Mouse (Mus musculus) lung, embryonic 16.5 days (tissue): Measurements from ENCODE around the gene Det1. TPM values are rescaled to one million over a fixed set of nuclear protein-coding genes. Genes with fewer than 3 reads are reported as not detected.
A peak's percentile ranks its signal among the peaks of the same experiment; 100 is the strongest.

Source experiments
- ATAC-seq: fragments of 200-750 bp; cut with Nextera tagmentation; 2 replicates; pipeline ENCODE4 v1.8.0; 2017; ENCODE audit warnings: low read depth, mild to moderate bottlenecking, moderate library complexity
- H3K27ac ChIP-seq: fragments of 300-500 bp; sonication (generic); 2 replicates; pipeline ENCODE4 v1.5.1; 2014; ENCODE audit warnings: mild to moderate bottlenecking, control low read depth, low read length
- H3K27me3 ChIP-seq: fragments of 300-500 bp; sonication (generic); 2 replicates; pipeline ENCODE4 v1.6.1; 2014; ENCODE audit warnings: low read depth, low read length, mixed read lengths; ENCODE audit not compliant: control insufficient read depth, insufficient read depth
- H3K36me3 ChIP-seq: fragments of 300-500 bp; sonication (generic); 2 replicates; pipeline ENCODE4 v1.6.1; 2014; ENCODE audit warnings: low read length; ENCODE audit not compliant: control insufficient read depth, insufficient read depth
- H3K4me1 ChIP-seq: fragments of 300-500 bp; sonication (generic); replicated peaks from 2 replicates; pipeline ENCODE4 v1.6.1; 2014; ENCODE audit warnings: low read length, mixed read lengths; ENCODE audit not compliant: control insufficient read depth, insufficient read depth
- H3K4me2 ChIP-seq: fragments of 300-500 bp; sonication (generic); 2 replicates; pipeline ENCODE4 v1.6.1; 2014; ENCODE audit warnings: low read depth, low read length, control low read depth
- H3K4me3 ChIP-seq: fragments of 300-500 bp; sonication (generic); 2 replicates; pipeline ENCODE4 v1.5.1; 2014; ENCODE audit warnings: mild to moderate bottlenecking, low read length, control low read depth
- H3K9ac ChIP-seq: fragments of 300-500 bp; sonication (generic); 2 replicates; pipeline ENCODE4 v1.6.1; 2014; ENCODE audit warnings: low read length, control low read depth
- H3K9me3 ChIP-seq: fragments of 300-500 bp; sonication (generic); 2 replicates; pipeline ENCODE4 v1.6.1; 2016; ENCODE audit warnings: low read length; ENCODE audit not compliant: control insufficient read depth
- WGBS: fragments of 180-500 bp; shearing (Covaris S2); extraction: QIAGEN DNeasy Blood & Tissue Kit; methylation state at CpG from one replicate; pipeline ENCODE4 v1.1.7; 2014; 5-methylcytosine and 5-hydroxymethylcytosine counted together
- polyA plus RNA-seq: library from polyadenylated mRNA; unstranded; fragments of >200 nt; fragmentation: Nextera tagmentation; extraction: Ambion mirVana; gene quantifications from 2 replicates; pipeline ENCODE4 v1.2.1, GENCODE M21; 2015

Det1 gene
- polyA plus RNA-seq, 1 experiment from 2014 or later, result 16.9 TPM

GRCm38 (mm10) chr7:78883726-78884060 is 36.6 kb upstream of the Det1 start:
- Histone ChIP-seq H3K4me2 (no peak overlapping the region), H3K27me3 (peaks cover 48% of the 10 kb centered on the region), H3K36me3 (no peaks in the 10 kb centered on the region), H3K9ac (no peak overlapping the region), H3K9me3 (no peaks in the 10 kb centered on the region), H3K4me1 (0 out of 2 replicates have a peak, but pooled peaks cover 4% of the 10 kb centered on the region), H3K27ac (no peak overlapping the region), H3K4me3 (no peak overlapping the region)
- no peak for ATAC-seq
- WGBS, result 4% methylated on average over 7 of the region's 8 CpGs

GRCm38 (mm10) chr7:78883016-78883725 is 36.1 kb upstream of the Det1 start:
- WGBS, result 2% methylated on average over 34 of the region's 34 CpGs
- Histone ChIP-seq H3K9ac (no peak overlapping the region), H3K4me1 (0 out of 2 replicates have a peak, but pooled peaks cover 4% of the 10 kb centered on the region), H3K9me3 (no peaks in the 10 kb centered on the region), H3K36me3 (no peaks in the 10 kb centered on the region), H3K27ac (no peak overlapping the region), H3K27me3 (peaks cover 48% of the 10 kb centered on the region), H3K4me2 (no peak overlapping the region), H3K4me3 (no peak overlapping the region)
- ATAC-seq, result no peak

- peak overlapping the region; percentile 33 for H3K4me2 ChIP-seq
- WGBS, result 1% methylated on average over 23 of the region's 23 CpGs
- ATAC-seq, result 0 out of 2 replicates have a peak, but pooled peaks have one; percentile 26
- peak overlapping the region; percentile 15; the same call in 1 of the 2 replicates for H3K4me3 ChIP-seq
- no peaks in the 10 kb centered on the region for H3K36me3 ChIP-seq
- H3K9ac ChIP-seq, result no peak overlapping the region
- peaks cover 46% of the 10 kb centered on the region for H3K27me3 ChIP-seq
- H3K27ac ChIP-seq, result no peak overlapping the region
- no peaks in the 10 kb centered on the region for H3K9me3 ChIP-seq
- H3K4me1 ChIP-seq, result 0 out of 2 replicates have a peak, but pooled peaks cover 4% of the 10 kb centered on the region
Measured at GRCm38 (mm10) chr7:78882469-78882837, 35.4 kb upstream of the Det1 start.

- Histone ChIP-seq H3K27ac (no peak overlapping the region), H3K4me2 (peak overlapping the region; percentile 33), H3K4me1 (0 out of 2 replicates have a peak, but pooled peaks cover 4% of the 10 kb centered on the region), H3K27me3 (peaks cover 46% of the 10 kb centered on the region), H3K4me3 (no peak overlapping the region; the same call in 1 of the 2 replicates), H3K36me3 (no peaks in the 10 kb centered on the region), H3K9ac (no peak overlapping the region), H3K9me3 (no peaks in the 10 kb centered on the region)
- ATAC-seq, result no peak
- 12% methylated on average over 16 of the region's 16 CpGs for WGBS
Measured at GRCm38 (mm10) chr7:78881607-78882468, 34.8 kb upstream of the Det1 start.

GRCm38 (mm10) chr7:78872831-78873230 is 25.8 kb upstream of the Det1 start:
- no peak overlapping the region for H3K4me3 ChIP-seq
- WGBS, result 46% methylated on average over 5 of the region's 5 CpGs
- no peaks in the 10 kb centered on the region for H3K4me1 ChIP-seq
- no peaks in the 10 kb centered on the region for H3K9me3 ChIP-seq
- H3K9ac ChIP-seq, result no peak overlapping the region
- no peak overlapping the region for H3K4me2 ChIP-seq
- H3K27me3 ChIP-seq, result no peaks in the 10 kb centered on the region
- ATAC-seq, result no peak
- H3K36me3 ChIP-seq, result no peaks in the 10 kb centered on the region
- H3K27ac ChIP-seq, result no peak overlapping the region

- Histone ChIP-seq H3K27ac (no peak overlapping the region), H3K4me3 (no peak overlapping the region), H3K9me3 (no peaks in the 10 kb centered on the region), H3K36me3 (no peaks in the 10 kb centered on the region), H3K9ac (no peak overlapping the region), H3K4me2 (no peak overlapping the region), H3K27me3 (no peaks in the 10 kb centered on the region), H3K4me1 (no peaks in the 10 kb centered on the region)
- ATAC-seq, result no peak
- 71% methylated on average over 6 of the region's 6 CpGs for WGBS
Measured at GRCm38 (mm10) chr7:78872366-78872765, 25.3 kb upstream of the Det1 start.

GRCm38 (mm10) chr7:78868731-78869130 is 21.7 kb upstream of the Det1 start:
- Histone ChIP-seq H3K9me3 (no peaks in the 10 kb centered on the region), H3K27me3 (no peaks in the 10 kb centered on the region), H3K9ac (no peak overlapping the region), H3K27ac (no peak overlapping the region), H3K4me2 (no peak overlapping the region), H3K4me3 (no peak overlapping the region), H3K4me1 (no peaks in the 10 kb centered on the region), H3K36me3 (no peaks in the 10 kb centered on the region)
- 51% methylated on average over 5 of the region's 5 CpGs for WGBS
- no peak for ATAC-seq

GRCm38 (mm10) chr7:78865212-78865949 is 18.3 kb upstream of the Det1 start:
- Histone ChIP-seq H3K27ac (no peak overlapping the region), H3K9me3 (no peaks in the 10 kb centered on the region), H3K27me3 (no peaks in the 10 kb centered on the region), H3K9ac (no peak overlapping the region), H3K4me1 (no peaks in the 10 kb centered on the region), H3K36me3 (no peaks in the 10 kb centered on the region), H3K4me3 (no peak overlapping the region), H3K4me2 (no peak overlapping the region)
- no peak for ATAC-seq
- WGBS, result 16% methylated on average over 12 of the region's 12 CpGs

- H3K36me3 ChIP-seq, result no peaks in the 10 kb centered on the region
- no peak for ATAC-seq
- H3K27me3 ChIP-seq, result no peaks in the 10 kb centered on the region
- WGBS, result 45% methylated on average over 4 of the region's 4 CpGs
- no peak overlapping the region for H3K9ac ChIP-seq
- no peaks in the 10 kb centered on the region for H3K4me1 ChIP-seq
- no peak overlapping the region for H3K4me3 ChIP-seq
- no peak overlapping the region for H3K4me2 ChIP-seq
- no peaks in the 10 kb centered on the region for H3K9me3 ChIP-seq
- H3K27ac ChIP-seq, result no peak overlapping the region
Measured at GRCm38 (mm10) chr7:78864446-78864802, 17.4 kb upstream of the Det1 start.
